Mouse (Mus musculus) brain, adult 2 months (tissue): ENCODE results near the gene Slc39a10.
"Not testable (repeated sequence)": the region's sequence is repeated elsewhere in the genome, so short reads cannot be mapped to it uniquely, and the experiment has no call there.

Experiments
- DNase-seq: peaks from one replicate; pipeline ENCODE4 v3.0.0; 2011; ENCODE audit warnings: low read depth, low spot score

Slc39a10 gene

DNA sequence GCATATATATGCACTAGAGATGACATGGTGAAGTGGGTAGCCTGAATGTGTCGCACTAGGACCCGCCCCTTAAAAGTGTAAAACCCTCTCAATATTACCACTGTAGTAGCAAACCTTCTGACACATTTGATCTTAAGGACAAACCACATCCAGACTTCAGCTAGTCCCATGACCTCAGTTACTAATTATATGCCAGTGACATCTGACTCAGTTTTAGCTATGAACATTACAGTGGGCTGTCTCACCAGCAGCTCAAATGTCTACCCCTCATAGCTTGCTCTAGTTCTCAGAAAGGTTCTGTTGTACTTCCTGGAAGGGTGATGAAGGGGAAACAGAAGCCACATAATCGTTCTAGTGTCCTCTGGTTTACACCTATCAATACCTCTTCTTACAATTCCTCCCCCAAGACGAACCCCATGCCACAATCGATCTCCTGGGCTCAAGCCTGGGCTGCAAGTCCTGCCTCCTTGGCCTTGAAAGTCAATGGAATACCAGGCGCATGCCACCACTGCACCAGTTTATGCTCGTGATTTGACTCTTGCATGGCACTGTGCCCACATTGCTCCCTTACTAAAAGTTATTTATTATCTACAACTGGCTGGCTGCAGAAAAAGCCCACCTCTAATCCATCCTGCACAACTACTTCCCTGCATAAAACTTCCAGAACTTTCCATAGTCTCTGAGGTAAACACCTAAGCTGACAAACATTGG lies 28.3 kb downstream of the Slc39a10 start:
- DNase-seq = no peak

GRCm38 (mm10) chr1:46863434-46863833 lies 29.2 kb downstream of the Slc39a10 start:
- no peak for DNase-seq

- DNase-seq = no peak
These were observed 32.6 kb downstream of the Slc39a10 start for GRCm38 (mm10) chr1:46860082-46860481.

- DNase-seq = no peak
These were observed 34.1 kb downstream of the Slc39a10 start for GRCm38 (mm10) chr1:46858579-46858978.

DNA sequence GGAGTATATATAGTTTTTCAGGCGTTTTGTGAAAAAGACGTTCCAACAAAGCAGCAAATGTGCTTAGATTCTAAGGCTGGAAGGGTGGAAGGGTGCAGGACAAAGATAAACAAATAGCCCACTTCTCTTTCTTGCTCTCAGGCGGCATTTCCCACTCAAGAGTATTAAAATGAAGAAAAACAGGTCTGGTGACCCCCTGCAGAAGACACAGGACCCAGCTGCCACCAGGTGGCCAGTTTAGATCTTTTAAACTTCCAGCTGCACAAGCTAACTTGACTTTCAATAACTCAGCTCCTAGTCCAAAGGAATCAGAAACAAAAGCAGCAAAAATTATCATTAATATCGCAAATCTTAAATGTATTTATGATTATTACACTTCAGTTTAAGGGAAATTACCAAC lies 36.2 kb downstream of the Slc39a10 start:
- DNase-seq = no peak

- DNase-seq = no peak
These were observed 38.4 kb downstream of the Slc39a10 start for GRCm38 (mm10) chr1:46854036-46854900.

DNA sequence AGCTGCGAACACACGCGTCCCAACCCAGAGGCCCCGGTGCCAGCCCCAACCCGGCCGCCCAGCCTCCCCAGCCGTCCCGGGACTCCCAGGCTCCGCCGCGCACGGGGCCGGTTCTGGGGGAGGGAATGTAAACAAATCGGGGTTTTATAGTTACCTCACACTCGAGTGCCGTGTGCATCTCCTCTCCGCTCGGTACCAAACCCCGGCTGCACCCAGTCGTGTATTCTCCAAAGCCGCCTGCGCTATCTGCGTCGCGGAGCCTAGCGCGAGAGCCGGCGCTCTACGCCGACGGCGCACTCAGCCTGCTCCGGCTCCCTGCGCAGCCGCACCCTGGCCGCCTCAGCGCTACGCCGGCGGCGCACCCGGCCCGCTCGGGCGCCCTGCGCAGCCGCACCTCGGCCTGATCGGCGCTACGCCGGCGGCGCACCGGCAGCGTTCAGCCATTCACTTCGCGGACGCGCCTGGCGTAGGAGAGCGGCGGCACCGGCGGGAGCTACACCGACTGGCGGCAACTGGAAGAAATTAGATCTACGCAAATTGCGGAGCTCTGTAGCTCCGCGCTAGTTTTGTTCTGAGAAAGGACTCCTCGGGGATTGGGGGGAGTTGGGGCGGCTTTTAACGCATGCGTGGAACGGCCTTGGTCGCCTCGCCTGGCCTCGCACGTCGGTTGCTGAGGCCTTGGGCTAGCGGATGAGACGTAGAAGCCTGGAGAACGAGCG lies 39.2 kb downstream of the Slc39a10 start:
- DNase-seq = peak; percentile 99

- peak; percentile 91 for DNase-seq
These were observed 39.9 kb downstream of the Slc39a10 start for GRCm38 (mm10) chr1:46852600-46853272.

GRCm38 (mm10) chr1:46852216-46852599 lies 40.4 kb downstream of the Slc39a10 start:
- DNase-seq = no peak

- DNase-seq = peak; percentile 42
These were observed 41.1 kb downstream of the Slc39a10 start for GRCm38 (mm10) chr1:46851586-46851985.

DNA sequence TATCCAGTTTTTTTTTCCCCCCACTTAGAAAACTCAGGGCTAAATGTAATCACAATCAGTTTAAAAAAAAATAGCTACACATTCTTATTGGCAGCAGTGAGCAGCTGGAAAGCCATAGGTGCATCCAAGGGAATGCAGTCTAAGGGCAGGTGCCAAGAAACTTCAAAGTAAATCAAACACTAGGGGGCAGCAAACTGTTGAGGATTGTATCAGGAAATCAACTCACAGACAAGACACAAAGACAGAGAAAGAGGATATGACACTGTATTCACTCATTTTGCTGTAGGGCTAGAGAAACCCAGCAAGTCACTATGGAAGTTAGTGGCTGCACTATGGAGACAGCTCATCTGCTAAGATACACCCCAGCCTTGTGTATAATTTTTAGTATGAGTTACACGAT lies 42.9 kb downstream of the Slc39a10 start:
- peak; percentile 93 for DNase-seq

GRCm38 (mm10) chr1:46845221-46845620 lies 47.4 kb downstream of the Slc39a10 start:
- peak; percentile 36 for DNase-seq

GRCm38 (mm10) chr1:46844281-46844680 lies 48.4 kb downstream of the Slc39a10 start:
- DNase-seq = peak; percentile 47

DNA sequence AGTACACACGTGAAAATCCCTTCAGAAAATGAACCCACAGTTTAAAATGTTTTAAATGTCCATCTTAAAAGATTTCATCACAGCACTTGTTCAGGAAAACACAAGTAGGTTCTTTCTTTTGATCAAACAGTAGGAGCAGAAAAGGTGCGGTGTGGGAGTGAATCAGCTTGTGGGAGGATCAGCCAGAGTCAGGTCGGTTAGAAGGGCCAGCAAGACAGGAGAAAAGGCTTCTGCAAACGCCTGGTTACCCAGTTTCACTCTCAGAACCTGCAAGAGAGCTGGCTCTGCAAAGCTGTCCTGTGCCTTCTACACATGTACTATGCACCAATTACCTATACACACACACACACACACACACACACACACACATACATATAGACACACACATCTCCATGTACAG lies 49.2 kb downstream of the Slc39a10 start:
- peak; percentile 51 for DNase-seq

DNA sequence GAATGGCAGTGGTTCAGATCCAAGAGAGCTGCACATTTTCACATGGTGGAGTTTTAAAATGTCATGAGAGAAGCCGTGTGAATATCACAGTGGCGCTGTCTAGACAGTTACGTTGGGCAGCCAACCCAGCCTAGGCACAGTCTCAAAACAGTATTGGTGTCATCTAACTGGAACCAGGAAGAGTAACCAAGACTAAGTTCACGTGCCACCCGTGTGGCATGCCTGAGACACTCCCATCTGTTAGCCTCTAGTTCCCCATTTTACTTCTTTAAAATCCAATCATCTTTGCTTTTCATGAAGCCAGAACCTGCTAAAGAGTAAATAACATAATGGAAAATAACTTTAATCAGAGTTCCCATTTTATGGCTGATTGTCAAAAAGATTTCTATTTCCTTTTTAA lies 60.7 kb downstream of the Slc39a10 start:
- no peak for DNase-seq

DNA sequence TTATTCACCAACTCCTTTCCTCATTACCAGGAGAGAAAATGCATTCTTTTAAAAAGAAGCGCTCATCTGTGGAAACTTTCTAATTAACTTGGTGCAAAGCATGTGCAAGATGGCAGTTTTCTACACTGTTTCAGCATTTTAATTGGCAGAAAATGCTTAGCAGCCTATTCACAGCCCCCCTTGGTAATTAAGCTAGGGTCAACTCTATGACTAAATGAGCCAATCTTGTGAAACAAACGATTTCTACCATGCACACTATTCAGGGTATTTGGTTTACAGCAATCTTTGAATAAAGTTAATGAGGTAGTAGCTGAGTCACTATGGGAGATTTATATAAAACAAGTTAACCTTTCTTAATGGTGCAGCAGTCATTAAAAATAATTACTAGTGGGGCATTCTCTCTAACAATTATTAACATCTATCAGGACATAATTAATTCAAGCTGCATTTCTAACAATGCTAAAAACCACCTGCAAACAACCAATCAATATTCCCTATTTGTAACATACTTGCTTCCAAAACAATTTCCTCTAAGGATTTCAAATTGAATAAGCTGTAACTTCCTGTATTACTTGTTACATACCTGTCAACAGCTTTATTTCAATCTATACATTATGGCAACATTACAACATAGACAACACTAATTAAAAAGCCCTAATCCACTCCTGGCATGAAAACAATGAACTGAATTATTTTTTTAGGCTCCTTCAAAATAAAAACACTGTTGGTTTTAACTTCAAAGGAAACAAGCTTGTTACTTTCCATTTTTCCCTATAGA lies 62.4 kb downstream of the Slc39a10 start:
- DNase-seq = no peak

- no peak for DNase-seq
These were observed 70.2 kb downstream of the Slc39a10 start for GRCm38 (mm10) chr1:46822256-46822972.

GRCm38 (mm10) chr1:46817934-46818333 lies 74.7 kb downstream of the Slc39a10 start:
- no peak for DNase-seq

- not testable (repeated sequence) for DNase-seq
These were observed 84.0 kb downstream of the Slc39a10 start for GRCm38 (mm10) chr1:46808630-46809029.

DNA sequence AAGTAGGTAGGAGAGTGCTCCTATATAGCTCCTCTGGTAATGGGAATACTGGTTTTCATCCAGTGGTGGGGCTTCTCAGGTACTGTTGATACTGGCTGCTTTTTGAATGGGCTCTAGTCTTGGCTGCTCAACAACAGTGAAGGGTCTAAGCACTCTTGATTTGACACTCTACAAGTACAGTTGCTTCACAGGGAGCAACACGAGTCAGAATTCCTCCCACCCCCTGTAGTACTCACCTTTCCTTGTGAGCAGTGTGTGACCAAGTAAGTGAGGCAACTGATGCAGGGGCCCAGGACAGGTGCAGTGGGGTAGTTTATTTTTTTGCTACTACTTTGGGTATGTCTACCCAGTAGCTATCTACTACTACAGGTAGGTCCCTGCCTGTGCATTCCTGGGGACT lies 87.6 kb downstream of the Slc39a10 start:
- no peak for DNase-seq
